Mouse (Mus musculus) hematopoietic stem cell, adult 5-6 weeks (primary cell): ENCODE results near the gene Sesn1. TPM values are rescaled to one million over a fixed set of nuclear protein-coding genes. Genes with fewer than 3 reads are reported as not detected.
"Not testable (repeated sequence)": the region's sequence is repeated elsewhere in the genome, so short reads cannot be mapped to it uniquely, and the experiment has no call there.

Experiments used
- ATAC-seq, 2 experiments: fragments of 125-278 bp in 1 of 2; replicated peaks in 1 of 2; 2 replicates each; pipeline ENCODE4 v1.8.0; 2016 to 2017; ENCODE audit warnings: inconsistent platforms in 2 of 2, mild to moderate bottlenecking in 2 of 2, moderate number of reproducible peaks in 2 of 2, low read depth in 1 of 2, moderate TSS enrichment in 1 of 2; ENCODE audit not compliant: low FRiP score in 2 of 2, poor library complexity in 2 of 2, severe bottlenecking in 2 of 2, insufficient read depth in 1 of 2, low TSS enrichment in 1 of 2
- total RNA-seq: library from RNA; stranded (forward); fragments of 172-1452, 232-1000 nt; gene quantifications from 2 replicates; pipeline ENCODE4 v1.2.3, GENCODE M21; 2017

The Sesn1 gene
- total RNA-seq, 1 experiment from 2014 or later = 58.3 TPM

DNA sequence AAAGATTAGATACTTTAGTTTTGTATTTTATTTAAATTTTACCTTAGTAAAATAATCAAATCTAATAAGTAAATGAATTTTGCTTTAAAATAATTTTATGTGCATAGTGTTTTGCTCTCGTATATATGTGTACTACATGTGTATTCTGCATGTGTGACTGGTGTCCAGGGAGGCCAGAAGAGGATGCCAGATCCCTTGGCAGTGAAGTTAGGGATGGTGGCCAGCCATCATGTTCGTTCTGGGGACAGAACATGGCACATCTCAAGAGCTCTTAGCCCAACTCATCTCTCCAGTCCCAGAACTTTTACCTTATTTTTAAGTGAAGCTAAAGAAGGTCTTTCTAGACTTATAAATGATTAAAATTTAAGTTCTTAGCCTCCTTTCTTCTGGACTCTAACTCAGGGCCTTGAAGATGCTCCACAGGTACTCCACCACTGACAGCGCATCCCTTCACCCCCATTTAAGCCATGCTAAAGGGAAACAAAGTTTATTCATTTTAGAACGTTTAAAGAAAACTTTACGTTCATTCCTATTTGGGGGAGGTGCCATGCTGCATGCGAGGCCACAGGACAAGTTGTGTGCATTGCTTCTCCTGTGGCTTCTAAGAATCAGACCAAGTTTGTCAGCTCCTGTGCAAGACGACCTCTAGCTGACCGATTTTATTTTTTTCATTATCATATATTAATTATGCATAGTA, 8.4 kb downstream of the Sesn1 start:
- ATAC-seq = no peak

DNA sequence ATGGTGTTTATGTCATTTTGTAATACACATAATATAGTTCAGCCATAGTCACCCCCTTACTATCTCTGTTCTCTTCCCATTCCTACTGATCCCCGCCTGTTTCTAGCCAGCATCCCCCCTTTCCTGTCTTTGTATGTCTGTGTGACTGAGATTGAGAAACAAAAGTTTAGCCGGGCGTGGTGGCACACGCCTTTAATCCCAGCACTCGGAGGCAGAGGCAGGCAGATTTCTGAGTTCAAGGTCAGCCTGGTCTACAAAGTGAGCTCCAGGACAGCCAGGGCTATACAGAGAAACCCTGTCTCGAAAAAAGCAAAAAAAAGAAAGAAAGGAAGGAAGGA, 9.0 kb downstream of the Sesn1 start:
- not testable (repeated sequence) for ATAC-seq

DNA sequence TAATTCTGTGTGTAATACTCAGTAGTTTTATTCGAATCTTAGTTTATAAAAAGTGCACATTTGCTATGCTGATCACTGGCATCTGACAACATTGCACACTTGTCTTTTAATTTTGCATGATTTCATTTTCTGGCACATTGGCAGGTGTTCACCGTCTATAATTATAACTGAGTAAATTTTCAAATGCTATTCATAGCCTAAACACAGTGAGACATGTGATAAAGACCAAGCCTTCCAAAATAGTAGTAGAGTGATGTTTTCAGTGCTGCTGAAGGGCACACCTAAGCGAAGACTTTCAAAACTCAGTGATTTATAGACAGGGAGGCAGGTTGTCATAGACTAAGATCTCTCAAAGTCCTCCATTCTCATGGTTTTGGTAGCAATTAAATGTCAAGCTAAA, 9.6 kb downstream of the Sesn1 start:
- no peak for ATAC-seq

DNA sequence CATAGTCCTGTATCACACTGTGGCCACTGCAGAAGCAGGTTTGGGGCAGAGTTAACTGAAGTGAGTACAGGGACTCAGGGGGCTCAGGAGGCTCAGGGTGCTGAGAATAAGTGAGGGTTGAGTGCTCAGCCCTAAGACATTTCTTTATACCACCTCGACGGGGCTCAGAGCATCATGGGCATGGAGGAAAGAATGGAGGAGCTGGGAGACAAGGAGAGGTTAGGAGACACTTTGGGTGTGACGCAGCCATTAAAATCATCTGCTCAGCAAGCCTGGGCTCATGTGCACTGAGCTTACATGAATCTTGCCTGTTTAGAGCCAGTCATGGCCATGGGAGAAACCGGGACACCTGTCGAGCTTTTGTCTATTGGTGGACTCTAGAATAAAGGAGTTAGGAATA, 10.7 kb downstream of the Sesn1 start:
- ATAC-seq = no peak

DNA sequence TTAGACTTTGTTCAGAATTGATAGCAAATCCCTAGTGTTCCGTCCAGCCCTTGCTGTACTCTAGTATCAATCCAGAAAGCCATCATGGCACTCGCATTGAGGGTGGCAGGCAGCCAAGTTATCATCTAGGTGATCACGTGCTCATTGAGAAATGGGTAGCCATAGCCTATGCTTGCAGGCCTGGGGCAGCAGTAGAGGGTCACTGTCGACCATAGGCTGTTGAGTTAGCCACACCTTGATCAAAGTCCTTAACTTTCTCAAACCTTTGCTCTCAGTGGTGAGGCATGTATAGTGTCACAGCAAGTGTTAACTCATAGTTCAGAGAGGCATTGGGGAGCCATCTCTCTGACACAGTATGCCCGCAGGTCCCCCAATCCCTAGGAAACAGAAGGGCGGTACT, 11.4 kb downstream of the Sesn1 start:
- ATAC-seq = no peak

DNA sequence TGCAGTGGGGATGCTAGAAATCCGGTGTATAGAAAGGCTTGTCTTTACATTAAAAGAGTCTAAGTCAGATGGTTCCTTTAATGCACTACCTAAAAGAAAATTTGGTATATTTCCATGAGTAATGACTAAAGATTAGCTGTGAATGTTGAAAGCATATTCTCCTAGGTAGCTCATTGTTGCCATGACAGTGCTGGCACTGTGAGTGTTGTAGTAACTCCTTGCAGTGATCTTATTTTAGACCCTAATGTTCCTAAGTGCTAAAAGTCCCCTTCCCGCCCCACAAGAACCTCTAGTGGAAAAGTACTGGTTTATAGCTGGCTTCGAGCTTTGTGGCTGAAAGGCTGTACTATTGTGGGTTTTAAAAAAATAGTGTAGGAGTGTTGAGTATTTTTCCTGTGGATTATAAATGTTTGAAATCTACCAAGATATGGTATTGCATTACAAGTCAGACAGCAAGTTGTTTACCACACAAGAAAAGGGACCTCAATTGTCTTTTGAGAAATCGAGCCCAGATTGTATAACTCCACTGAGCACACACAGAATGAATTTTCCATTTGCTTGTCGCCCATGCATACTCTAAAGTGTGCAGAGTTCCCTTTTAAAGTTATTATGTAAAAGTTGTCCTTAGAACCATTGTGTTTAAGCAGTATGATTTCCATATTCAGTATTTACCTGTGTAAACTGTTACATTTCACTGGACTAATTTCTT, 13.0 kb downstream of the Sesn1 start:
- no peak for ATAC-seq

DNA sequence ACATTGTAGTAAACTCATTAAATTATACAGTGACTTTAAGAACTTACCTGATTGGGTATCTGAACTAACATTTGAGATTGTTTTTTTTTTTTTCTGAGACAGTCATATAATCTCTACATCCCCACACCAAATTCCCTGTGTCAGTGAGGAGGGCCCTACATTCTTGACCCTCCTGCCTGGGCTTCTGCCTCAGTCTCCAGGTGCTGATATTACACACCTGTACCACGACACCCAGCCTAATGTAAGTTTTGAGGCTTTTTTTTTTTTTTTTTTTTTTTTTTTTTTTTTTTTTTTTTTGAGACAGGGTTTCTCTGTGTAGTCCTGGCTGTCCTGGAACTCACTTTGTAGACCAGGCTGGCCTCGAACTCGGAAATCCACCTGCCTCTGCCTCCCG, 13.5 kb downstream of the Sesn1 start:
- ATAC-seq = not testable (repeated sequence)

DNA sequence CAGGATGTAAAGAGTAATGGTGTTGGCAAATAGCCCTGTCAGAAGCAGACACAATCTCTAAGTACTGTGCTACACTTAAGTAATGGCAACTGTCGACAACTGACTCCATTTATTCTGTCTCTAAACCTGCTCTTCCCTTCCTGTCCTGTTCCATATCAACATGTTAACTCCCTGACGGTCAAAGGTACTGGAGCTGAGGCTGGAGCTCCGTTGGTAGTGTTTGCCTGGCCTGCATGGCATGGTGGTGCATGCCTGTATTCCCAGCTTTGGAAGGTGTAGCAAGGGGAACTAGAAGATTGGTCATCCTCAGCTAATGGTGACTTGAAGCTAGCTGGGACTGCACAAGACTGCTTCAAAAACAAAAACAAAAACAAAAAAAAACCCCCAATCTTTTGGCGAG, 14.2 kb downstream of the Sesn1 start:
- ATAC-seq = no peak

DNA sequence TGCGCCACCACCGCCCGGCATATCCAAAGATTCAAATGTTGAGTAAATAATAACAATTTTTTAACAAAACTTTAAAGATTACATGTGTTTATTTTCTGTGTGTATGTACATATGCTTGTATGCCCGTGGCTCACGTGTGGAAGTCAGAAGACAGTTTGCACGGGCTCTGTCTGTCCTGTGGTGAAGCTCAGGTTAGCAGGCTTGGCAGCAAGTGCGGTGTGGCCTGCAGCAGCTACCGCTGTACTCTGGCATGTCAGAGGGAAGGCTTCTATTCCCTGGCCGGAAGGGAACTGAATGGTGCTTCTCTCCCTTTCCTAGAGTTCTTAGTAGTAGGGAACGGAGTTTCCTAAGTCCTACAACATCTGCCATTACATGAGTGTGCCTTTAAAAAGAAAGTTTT, 15.3 kb downstream of the Sesn1 start:
- ATAC-seq = no peak

DNA sequence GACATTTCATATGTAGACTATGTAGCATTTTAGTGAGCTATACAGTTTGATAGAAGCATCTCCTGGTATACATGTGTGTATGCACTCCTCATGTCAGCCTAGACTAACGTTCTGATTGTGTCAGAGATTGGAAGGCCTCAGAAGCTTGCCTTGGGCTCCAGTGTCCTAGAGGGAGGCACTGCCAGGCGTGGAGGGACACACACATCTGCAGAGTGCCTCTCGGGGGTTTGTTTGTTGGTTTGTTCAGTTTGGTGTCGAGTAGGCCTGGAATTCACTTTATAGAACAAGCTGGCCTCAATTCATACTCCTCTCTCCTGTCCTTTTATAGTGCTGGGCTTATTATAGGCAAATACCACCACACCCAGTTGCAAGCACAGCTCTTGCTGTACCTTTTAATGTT, 16.3 kb downstream of the Sesn1 start:
- no peak for ATAC-seq

DNA sequence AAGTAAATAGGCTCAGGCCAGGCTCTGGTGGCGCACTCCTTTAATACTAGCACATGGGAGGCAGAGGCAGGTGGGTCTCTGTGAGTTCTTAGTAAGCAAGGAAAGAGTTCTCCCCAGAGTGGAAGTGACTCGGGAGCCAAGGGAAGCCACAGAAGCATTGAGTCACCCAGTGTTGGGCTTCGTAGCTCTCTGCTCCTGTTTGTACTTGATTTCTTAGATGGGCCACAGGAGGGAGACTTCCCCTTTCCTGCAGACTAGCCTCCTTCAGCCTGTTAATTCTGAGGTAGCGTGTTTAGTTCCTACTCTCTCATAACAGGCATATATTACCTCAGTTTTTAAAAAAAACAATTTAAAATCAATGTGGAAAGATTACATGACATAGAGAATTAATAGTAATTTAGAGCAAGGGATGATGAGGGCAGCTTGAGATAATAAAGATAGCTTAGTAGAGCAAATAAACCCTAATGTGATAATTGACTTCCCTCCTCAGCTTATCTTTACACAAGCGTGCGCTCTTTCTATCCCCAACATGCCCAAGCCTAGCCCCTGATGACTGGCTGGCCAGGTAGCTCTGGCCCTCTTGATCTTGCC, 16.9 kb downstream of the Sesn1 start:
- ATAC-seq = peak; percentile 17 to 64; a peak in 2 of 4 replicates

DNA sequence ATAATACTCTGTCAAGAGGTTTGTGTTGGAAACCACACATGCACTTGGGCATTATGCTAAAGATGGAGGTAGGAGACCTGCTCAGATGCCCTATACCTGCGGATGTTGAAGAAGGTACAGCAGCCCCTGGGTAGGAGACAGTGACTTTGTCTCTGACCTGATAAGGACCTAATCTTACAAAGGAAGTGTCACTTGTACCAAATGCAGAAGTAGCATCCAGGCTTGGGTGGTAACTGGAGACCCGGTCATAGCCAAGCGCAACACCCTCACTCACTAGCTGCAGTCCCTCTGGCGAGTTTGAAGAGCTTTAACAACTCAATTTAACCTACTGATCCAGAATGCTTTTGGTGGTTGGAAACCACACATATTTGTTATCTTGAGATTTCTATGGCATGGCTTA, 18.0 kb downstream of the Sesn1 start:
- no peak for ATAC-seq

DNA sequence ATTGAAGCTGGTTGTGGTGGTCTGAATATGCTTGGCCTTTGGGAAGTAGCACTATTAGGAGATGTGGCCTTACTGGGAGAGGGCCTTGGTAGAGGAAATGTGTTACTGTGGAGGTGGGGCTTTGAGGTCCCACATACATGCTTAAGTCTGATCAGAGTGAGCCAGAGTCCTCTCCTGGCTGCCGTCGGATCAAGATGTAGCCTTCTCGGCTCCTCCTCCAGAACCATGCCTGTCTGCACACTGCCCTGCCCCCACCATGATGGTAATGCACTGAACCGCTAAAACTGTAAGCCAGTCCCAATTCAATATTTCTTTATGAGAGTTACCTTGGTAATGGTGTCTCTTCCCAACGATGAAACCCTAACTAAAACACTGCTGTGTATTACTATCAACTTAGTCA, 19.5 kb downstream of the Sesn1 start:
- ATAC-seq = no peak

DNA sequence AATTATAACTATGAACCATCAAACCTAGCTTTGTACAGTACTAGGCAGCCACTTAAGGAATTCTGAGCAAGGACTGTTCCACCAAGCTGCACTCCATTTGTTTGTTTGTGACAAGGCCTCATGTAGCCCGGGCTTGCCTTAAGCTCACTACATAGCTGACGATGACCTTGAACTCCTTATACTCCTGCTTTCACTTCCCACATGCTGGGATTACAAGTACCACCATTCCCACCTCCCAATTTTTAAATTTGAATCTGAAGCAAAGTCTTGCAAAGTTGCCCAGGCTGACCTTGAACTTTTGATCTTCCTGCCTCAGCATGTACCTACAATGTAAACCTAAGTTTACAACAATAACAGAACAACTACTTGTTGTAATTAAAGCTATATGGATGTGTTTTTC, 20.2 kb downstream of the Sesn1 start:
- ATAC-seq = no peak

DNA sequence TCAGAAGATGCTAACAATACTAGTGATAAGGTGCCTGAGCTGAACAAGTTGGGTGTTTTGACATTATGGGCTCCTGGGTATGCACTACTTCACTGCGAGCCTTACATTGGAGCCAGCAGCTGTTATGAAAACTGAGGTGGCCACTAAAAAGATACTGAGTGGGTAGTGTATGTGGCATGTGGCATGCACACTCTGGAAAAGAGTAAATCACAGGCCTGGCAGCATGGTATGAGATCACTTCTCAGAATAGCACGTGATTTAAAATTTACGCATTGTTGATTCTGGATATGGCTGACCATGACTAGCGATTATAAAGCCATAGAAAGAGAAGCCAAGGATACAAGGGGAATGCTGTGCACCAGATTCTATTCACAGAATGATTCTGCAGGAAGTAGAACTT, 20.7 kb downstream of the Sesn1 start:
- ATAC-seq = no peak

DNA sequence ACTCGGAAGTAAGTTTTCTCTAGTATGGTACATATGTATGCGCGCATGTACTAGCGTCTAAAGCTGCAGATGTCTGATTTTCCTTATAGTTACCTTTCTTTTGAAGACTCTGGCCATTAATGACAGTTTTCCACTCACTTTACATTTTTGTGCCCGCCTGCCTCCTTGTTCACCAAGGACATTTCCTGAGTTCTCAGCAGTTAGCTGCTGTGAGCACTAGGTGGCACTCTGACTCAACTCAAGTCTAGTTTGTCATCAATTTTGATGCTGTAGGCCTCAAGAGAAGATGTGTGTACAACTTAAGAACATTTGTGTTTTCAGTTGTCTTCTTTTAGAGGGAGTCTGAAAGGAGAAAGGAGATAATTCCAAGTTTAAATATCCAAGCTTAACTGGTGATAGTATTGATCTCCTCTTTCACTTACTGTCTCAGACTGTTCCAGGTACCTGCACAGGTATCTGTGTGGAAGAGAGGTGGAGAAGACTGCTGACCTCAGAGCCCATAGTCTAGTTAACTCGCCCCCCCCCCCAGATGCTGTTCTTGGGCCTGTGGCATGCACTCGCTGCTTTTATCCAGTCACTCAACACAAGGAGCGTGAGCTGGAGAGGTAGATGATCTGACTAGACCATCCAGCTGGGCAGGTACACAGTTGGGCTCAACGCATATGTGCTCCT, 21.3 kb downstream of the Sesn1 start:
- peak; percentile 72 to 79 for ATAC-seq

DNA sequence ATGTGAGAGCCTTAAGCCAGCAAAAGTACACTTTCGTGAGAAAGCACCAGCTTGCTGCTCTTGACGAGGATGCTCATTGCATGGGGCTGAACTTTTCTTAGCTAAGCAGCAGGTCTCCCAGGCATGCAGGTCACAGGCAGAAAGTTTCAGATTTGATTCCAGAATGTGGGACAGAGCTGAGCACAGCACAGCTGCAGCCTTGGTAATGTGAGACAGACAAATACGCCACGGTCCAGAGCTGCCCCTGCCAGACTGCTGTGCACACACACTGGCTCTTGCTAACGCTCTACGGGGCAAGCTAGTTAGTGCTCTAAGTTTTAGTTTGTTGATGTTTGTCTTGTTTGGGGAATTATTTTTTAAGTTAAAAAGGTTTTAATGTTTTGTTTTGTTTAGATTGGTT, 22.5 kb downstream of the Sesn1 start:
- no peak for ATAC-seq

DNA sequence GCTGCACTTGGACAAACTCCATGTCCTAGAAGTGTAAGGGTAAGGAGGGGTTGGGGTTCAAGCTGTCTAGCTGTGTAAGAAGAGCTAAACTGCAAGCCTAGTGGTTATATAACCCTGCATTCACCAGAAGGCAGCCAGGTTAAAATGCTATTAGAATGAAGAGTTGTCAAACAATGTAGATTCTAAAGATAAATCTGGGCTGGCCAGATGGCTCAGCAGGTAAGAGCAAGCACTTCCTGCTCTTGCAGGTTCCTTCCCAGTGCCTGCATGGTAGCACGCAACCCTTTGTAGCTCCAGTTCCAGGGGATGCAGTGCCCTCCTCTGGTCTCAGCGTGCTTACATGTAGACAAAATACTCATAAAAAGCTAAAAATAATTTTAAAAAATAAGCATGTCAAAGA, 24.4 kb downstream of the Sesn1 start:
- ATAC-seq = no peak
